Mouse (Mus musculus) limb, embryonic 12.5 days (tissue): ENCODE measurements at regions not wholly inside any gene's neighbourhood (a gene's known extent, or its start where the extent isn't known, plus 50 kb on each side); places are given as distances from the start of the nearest gene placed in this dataset.

Source experiments
- ATAC-seq: fragments of 200-750 bp; cut with Nextera tagmentation; 2 replicates; pipeline ENCODE4 v1.8.0; 2017; ENCODE audit warnings: low read depth, moderate TSS enrichment; ENCODE audit not compliant: insufficient number of reproducible peaks, insufficient read depth, low FRiP score, low TSS enrichment
- H3K27ac ChIP-seq: fragments of 300-500 bp; sonication (generic); 2 replicates; pipeline ENCODE4 v1.5.1; 2016; ENCODE audit warnings: mild to moderate bottlenecking, moderate library complexity
- H3K27me3 ChIP-seq: fragments of 300-500 bp; sonication (generic); 2 replicates; pipeline ENCODE4 v1.6.1; 2016; ENCODE audit warnings: mild to moderate bottlenecking, moderate library complexity
- H3K36me3 ChIP-seq: fragments of 300-500 bp; sonication (generic); 2 replicates; pipeline ENCODE4 v1.6.1; 2016; ENCODE audit warnings: mild to moderate bottlenecking, moderate library complexity
- H3K4me1 ChIP-seq: fragments of 300-500 bp; sonication (generic); replicated peaks from 2 replicates; pipeline ENCODE4 v1.6.1; 2016
- H3K4me2 ChIP-seq: fragments of 300-500 bp; sonication (generic); 2 replicates; pipeline ENCODE4 v1.6.1; 2016; ENCODE audit warnings: mild to moderate bottlenecking, moderate library complexity
- H3K4me3 ChIP-seq: fragments of 300-500 bp; sonication (generic); replicated peaks from 2 replicates; pipeline ENCODE4 v1.5.1; 2016; ENCODE audit warnings: mild to moderate bottlenecking
- H3K9ac ChIP-seq: fragments of 300-500 bp; sonication (generic); replicated peaks from 2 replicates; pipeline ENCODE4 v1.6.1; 2016; ENCODE audit warnings: mild to moderate bottlenecking, moderate library complexity
- H3K9me3 ChIP-seq: fragments of 300-500 bp; sonication (generic); 2 replicates; pipeline ENCODE4 v1.6.1; 2016; ENCODE audit warnings: mild to moderate bottlenecking, moderate library complexity
- WGBS: fragments of 180-500 bp; shearing (Covaris S2); methylation state at CpG from one replicate; pipeline ENCODE4 v1.1.7; 2016; 5-methylcytosine and 5-hydroxymethylcytosine counted together

GRCm38 (mm10) chr6:94413987-94414360, 86.2 kb upstream of the Slc25a26 start:
- Histone ChIP-seq H3K4me3 (no peak overlapping the region), H3K36me3 (no peaks in the 10 kb centered on the region), H3K27ac (no peak overlapping the region), H3K27me3 (no peaks in the 10 kb centered on the region), H3K9me3 (no peaks in the 10 kb centered on the region), H3K9ac (no peak overlapping the region), H3K4me1 (no peaks in the 10 kb centered on the region; the same call in 1 of the 2 replicates), H3K4me2 (no peak overlapping the region)
- WGBS = 78% methylated on average over 5 of the region's 5 CpGs
- no peak for ATAC-seq

DNA sequence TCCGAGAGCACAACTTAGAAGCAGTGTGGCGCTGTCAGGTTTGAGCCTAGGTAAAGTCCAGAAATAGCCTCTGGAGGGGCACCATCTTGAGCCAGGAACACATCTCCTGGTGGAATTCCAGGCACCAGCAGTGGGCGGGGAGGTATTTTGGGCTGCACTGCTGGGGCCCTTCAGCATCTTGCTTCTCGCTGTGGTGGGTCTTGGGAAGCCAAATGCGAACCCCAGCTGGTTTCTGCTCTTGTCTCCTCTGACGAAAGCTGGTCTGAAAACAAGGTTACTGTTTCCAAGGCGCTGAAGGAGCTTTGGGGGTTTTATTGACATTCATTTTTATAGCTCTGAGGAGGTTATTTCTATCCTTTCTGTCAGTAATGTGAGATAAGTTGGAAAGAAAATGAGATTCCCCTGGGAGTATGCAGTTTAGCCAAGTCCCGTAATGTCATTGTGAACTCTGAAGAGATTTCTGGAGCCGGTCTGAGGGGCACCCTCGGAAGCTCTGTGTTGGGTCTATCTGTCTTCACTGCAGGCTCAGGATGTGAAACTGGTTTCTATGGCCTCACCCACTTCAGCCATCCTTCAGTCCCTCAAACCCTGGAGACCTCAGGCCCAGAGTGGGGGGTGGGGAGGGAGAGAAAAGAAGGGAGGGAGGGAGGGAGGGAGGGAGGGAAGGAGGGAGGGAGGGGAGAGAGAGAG, 86.7 kb upstream of the Slc25a26 start:
- no peak for ATAC-seq
- Histone ChIP-seq H3K36me3 (no peaks in the 10 kb centered on the region), H3K27ac (no peak overlapping the region), H3K4me2 (no peak overlapping the region), H3K9ac (no peak overlapping the region), H3K4me3 (no peak overlapping the region), H3K9me3 (no peaks in the 10 kb centered on the region), H3K27me3 (no peaks in the 10 kb centered on the region), H3K4me1 (no peaks in the 10 kb centered on the region; the same call in 1 of the 2 replicates)
- 67% methylated on average over 10 of the region's 10 CpGs for WGBS

DNA sequence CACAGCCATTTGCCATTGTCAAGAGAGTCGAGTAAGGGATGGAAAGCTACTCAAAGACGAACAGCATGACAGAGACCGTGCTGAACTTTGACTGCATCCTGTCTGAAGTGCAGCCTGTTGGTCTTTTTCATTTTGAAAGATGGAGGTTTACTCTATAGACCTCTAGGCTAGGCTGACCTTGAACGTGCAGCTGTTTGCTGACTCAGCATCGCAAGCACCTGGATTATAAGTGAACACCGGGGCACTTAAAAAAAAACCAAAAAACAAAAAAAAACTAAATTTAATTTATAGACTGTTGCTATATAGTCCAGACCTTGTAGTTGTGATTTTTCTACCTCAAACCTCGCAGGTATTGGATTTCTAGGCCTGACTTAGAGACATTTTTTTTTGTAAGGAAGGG, 87.8 kb upstream of the Slc25a26 start:
- no peak overlapping the region for H3K9ac ChIP-seq

GRCm38 (mm10) chr6:94410480-94410879, 89.7 kb upstream of the Slc25a26 start:
- no peak overlapping the region for H3K4me3 ChIP-seq
- H3K9me3 ChIP-seq = no peaks in the 10 kb centered on the region
- H3K9ac ChIP-seq = no peak overlapping the region
- no peak overlapping the region for H3K4me2 ChIP-seq
- no peaks in the 10 kb centered on the region; the same call in 1 of the 2 replicates for H3K4me1 ChIP-seq
- WGBS = 68% methylated on average over 2 of the region's 2 CpGs
- H3K27ac ChIP-seq = no peak overlapping the region
- H3K36me3 ChIP-seq = no peaks in the 10 kb centered on the region
- H3K27me3 ChIP-seq = no peaks in the 10 kb centered on the region
- no peak for ATAC-seq

More for the DNA sequence above, 87.8 kb upstream of the Slc25a26 start:
- H3K4me3 ChIP-seq = no peak overlapping the region
- H3K36me3 ChIP-seq = no peaks in the 10 kb centered on the region
- no peak overlapping the region for H3K4me2 ChIP-seq
- no peak for ATAC-seq
- H3K9me3 ChIP-seq = no peaks in the 10 kb centered on the region
- WGBS = 81% methylated on average over 7 of the region's 7 CpGs
- H3K4me1 ChIP-seq = no peaks in the 10 kb centered on the region; the same call in 1 of the 2 replicates
- H3K27me3 ChIP-seq = no peaks in the 10 kb centered on the region
- H3K27ac ChIP-seq = no peak overlapping the region

DNA sequence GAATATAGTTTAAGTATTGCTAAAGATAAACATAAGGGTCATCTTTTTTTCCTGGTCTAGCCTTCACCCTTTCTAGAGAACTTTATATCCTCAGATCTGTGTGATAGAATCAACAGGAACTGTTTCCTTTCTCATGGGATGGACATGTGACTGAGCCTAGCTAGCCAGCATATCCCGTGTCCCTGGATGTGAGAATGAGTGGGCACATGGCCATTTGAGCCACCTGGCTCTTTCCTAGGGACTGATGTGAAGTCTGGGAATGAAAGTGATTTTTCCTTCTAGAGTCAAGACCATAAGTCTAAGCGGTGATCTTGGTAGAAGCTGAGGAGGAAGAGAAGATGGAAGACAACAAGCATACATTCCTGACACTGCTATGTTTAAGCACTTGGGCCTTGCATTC, 91.1 kb upstream of the Slc25a26 start:
- no peak overlapping the region for H3K27ac ChIP-seq
- no peaks in the 10 kb centered on the region; the same call in 1 of the 2 replicates for H3K4me1 ChIP-seq
- no peak overlapping the region for H3K4me2 ChIP-seq
- no peak for ATAC-seq
- no peaks in the 10 kb centered on the region for H3K9me3 ChIP-seq
- H3K4me3 ChIP-seq = no peak overlapping the region
- H3K27me3 ChIP-seq = no peaks in the 10 kb centered on the region; the same call in 1 of the 2 replicates
- no peak overlapping the region for H3K9ac ChIP-seq
- 87% methylated on average over 2 of the region's 2 CpGs for WGBS
- no peaks in the 10 kb centered on the region for H3K36me3 ChIP-seq

DNA sequence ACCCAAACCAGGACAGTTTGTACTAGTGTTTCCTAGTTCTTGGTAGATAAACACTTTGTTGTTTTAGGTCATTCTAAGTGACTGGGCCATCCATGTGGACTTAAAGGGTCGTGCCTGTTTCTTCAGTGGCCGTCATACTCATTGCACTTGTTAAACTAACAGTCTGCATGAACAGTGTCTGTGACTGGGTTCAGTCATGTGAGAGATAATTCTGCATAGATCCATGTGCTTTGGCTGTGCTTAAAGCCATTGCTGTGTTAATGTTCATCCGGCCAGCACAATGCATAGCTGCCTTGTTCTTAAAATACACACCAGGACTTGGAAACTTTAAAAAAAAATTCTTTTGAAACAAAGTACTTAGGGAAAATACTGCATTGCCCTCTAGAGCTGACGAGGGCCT, 92.4 kb upstream of the Slc25a26 start:
- Histone ChIP-seq H3K27me3 (no peaks in the 10 kb centered on the region; the same call in 1 of the 2 replicates), H3K9ac (no peak overlapping the region), H3K27ac (no peak overlapping the region), H3K4me2 (no peak overlapping the region), H3K4me1 (no peaks in the 10 kb centered on the region), H3K9me3 (no peaks in the 10 kb centered on the region), H3K4me3 (no peak overlapping the region), H3K36me3 (no peaks in the 10 kb centered on the region)
- no peak for ATAC-seq
- 81% methylated on average over 4 of the region's 4 CpGs for WGBS

DNA sequence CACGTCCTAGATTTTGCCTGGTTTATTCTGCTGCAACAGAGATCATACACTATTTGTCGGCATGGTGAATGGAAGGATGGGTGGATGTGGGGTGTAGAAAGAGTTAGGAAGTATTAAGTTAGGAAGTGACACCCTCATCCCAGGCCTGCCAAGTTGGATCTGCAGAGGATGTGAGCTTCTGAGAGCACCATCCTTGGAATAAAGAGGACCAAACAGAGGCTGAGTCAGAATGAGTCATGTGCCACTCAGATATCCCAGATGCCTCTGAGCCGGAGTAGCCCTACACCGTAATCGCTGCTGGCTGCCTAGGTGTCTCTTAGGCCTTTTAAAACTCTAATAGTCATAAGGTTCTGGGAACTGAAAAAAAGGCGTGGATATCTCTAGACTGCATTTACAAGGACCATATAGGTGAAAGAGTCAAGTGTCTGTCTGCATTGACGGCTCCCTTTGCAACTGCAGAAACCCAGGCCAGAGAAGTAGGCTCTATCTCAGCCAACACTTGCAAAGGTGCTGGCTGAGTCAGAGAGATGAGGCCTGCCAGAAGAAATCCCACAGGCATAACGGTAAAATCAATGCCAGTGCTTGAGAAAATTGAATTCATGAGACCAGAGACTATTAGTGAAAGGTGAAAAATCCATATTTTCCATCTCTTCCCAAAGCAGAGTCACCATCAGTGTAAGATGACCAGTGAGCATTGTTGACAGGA, 94.6 kb upstream of the Slc25a26 start:
- Histone ChIP-seq H3K4me2 (no peak overlapping the region), H3K36me3 (no peaks in the 10 kb centered on the region), H3K9ac (no peak overlapping the region), H3K4me1 (peaks cover 16% of the 10 kb centered on the region), H3K4me3 (no peak overlapping the region), H3K27me3 (peaks cover 5% of the 10 kb centered on the region; the same call in 1 of the 2 replicates), H3K9me3 (no peaks in the 10 kb centered on the region), H3K27ac (no peak overlapping the region)
- no peak for ATAC-seq
- WGBS = 90% methylated on average over 8 of the region's 8 CpGs

- no peak overlapping the region for H3K4me3 ChIP-seq
- H3K9me3 ChIP-seq = no peaks in the 10 kb centered on the region
- peaks cover 11% of the 10 kb centered on the region for H3K27me3 ChIP-seq
- peak; percentile 34; the same call in 1 of the 2 replicates for ATAC-seq
- peak overlapping the region; percentile 55; the same call in 1 of the 2 replicates for H3K4me2 ChIP-seq
- WGBS = 39% methylated on average over 9 of the region's 9 CpGs
- peaks cover 19% of the 10 kb centered on the region for H3K4me1 ChIP-seq
- H3K36me3 ChIP-seq = no peaks in the 10 kb centered on the region
- H3K9ac ChIP-seq = no peak overlapping the region
- H3K27ac ChIP-seq = no peak overlapping the region
Measured at GRCm38 (mm10) chr6:94401617-94402481, 98.3 kb upstream of the Slc25a26 start.

- H3K9ac ChIP-seq = no peak overlapping the region
- H3K9me3 ChIP-seq = no peaks in the 10 kb centered on the region
- H3K4me3 ChIP-seq = peak overlapping the region; percentile 11
- H3K4me1 ChIP-seq = peaks cover 19% of the 10 kb centered on the region
- H3K27me3 ChIP-seq = peaks cover 11% of the 10 kb centered on the region
- 5% methylated on average over 14 of the region's 14 CpGs for WGBS
- no peaks in the 10 kb centered on the region for H3K36me3 ChIP-seq
- H3K4me2 ChIP-seq = peak overlapping the region; percentile 55
- ATAC-seq = peak; percentile 78
- H3K27ac ChIP-seq = no peak overlapping the region
Measured at GRCm38 (mm10) chr6:94401061-94401591, 99.0 kb upstream of the Slc25a26 start.

- ATAC-seq = peak; percentile 68; the same call in 1 of the 2 replicates
- WGBS = 4% methylated on average over 13 of the region's 13 CpGs
- H3K9me3 ChIP-seq = no peaks in the 10 kb centered on the region
- peaks cover 11% of the 10 kb centered on the region for H3K27me3 ChIP-seq
- peak overlapping the region; percentile 11 for H3K4me3 ChIP-seq
- H3K36me3 ChIP-seq = no peaks in the 10 kb centered on the region
- H3K9ac ChIP-seq = no peak overlapping the region
- peaks cover 19% of the 10 kb centered on the region for H3K4me1 ChIP-seq
- H3K27ac ChIP-seq = no peak overlapping the region
- H3K4me2 ChIP-seq = peak overlapping the region; percentile 55
Measured at GRCm38 (mm10) chr6:94400471-94401051, 99.6 kb upstream of the Slc25a26 start.
